Mouse (Mus musculus): Measurements from ENCODE around the gene Meis2.

Gene Meis2

DNA sequence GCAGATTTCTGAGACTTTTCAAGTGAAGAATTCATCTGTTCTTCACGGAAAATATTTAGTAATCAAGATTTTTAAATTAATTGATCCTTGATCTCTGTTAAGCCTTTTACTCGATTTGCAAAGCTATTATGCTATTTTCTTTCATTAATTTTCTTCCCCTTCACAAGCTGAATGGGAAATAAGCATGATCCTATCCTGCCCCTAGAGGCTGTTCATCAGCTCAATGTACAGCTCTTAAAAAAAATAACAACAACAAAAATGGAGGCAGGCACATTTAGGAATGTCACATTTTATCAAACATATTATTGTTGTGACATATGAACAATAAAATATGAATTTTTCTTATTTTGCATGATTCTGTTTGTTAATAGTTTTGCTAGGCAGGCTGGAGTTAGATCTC, 103.5 kb downstream of the Meis2 start:
- no peak for DNase-seq (ENCODE audit: inconsistent age in 2 of 2, low spot score in 1 of 2)

DNA sequence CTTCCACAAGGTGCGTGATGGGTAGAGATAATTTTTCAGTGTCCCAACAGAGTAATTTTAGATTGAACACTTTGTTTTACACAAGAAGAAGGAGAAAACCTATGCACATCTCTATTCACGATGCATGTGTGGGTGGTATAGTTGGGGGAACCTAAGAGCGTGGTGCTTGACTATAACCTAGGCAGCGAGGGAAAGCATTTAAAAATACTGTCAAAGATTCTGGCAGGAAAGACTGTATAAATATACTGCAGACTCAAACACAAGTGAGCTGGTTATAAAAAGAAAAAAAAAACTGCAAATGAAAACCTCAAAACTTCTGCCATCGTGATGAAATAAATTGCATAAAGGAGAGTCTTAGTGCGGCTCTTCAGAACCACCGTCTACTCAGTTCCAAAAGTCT, 105.0 kb downstream of the Meis2 start:
- no peak for DNase-seq (ENCODE audit: inconsistent age in 2 of 2, low spot score in 1 of 2)

DNA sequence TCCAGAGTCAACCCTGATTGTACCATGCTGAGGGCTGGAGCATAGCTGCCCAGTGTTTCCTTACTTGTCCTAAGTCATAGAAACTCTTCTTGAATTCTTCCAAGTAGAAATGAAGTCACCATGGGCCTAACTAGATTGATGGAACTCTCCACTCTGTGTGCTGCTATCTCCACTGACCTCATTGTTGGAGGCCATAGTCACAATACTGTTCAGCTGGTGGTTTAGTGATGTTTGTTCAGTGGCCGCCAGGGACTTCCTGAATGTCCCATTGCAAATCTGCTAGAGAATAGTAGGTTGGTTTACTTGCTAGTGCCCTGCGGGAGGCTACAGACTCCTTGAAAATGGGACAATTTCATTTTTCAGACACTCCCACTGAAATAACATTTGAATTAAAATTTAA, 108.9 kb downstream of the Meis2 start:
- DNase-seq (ENCODE audit: inconsistent age in 2 of 2, low spot score in 1 of 2): peak; percentile 43 to 79

DNA sequence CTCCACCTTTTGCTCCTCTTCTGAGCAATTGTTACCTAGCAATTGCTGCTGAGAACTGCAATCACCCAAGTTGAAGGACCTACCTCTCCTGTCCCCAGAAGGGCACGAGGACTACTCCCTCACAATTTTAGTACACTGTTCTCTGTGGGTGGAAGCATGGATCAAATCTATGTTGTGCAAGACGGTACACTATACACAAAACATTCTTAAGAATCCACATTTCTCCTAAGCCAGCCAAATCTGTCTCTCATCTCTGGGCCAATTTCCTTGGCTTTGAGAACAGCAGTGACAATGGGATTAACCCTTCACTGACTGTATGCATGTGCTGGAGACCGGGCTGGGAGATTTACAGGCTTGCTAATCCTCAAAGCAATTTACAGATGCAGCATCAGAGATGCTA, 115.0 kb downstream of the Meis2 start:
- peak in 1 of 2 experiments; percentile 54 for DNase-seq (ENCODE audit: inconsistent age in 2 of 2, low spot score in 1 of 2)

DNA sequence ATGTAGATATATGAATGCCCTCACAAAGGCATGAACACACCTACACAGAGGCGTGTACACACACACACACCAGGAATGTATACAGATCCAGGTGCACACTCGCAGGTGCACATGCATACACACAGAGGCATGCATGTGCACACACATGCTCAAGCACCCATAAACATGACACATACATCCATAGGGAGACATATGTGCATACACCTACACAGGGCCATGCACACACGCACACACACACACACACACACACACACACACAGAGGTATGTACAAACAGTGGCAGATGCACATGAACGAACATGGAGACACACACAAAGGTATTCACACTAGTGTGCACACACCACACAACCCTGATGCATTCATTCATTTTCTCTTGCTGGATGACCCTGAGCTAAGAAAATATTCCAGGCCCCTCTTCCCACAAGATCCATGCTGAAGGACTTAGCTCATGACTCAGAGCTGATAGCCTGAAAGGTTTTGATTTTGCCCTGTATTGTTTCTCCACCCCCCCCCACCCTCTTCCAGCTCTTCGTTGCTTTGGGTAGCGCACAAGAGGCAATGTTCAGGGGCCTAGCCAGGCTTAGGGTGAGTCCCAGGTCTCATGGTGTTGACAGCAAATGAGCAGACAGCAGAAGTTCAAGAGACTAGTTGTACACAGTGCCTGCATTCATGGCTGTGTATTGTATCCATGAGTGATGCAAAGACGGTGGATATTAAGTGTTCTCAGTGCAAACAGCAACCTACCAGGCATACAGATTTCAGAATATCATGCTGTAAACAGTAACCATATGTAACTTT, 116.8 kb downstream of the Meis2 start:
- DNase-seq (ENCODE audit: inconsistent age in 2 of 2, low spot score in 1 of 2): peak in 1 of 2 experiments; percentile 65

DNA sequence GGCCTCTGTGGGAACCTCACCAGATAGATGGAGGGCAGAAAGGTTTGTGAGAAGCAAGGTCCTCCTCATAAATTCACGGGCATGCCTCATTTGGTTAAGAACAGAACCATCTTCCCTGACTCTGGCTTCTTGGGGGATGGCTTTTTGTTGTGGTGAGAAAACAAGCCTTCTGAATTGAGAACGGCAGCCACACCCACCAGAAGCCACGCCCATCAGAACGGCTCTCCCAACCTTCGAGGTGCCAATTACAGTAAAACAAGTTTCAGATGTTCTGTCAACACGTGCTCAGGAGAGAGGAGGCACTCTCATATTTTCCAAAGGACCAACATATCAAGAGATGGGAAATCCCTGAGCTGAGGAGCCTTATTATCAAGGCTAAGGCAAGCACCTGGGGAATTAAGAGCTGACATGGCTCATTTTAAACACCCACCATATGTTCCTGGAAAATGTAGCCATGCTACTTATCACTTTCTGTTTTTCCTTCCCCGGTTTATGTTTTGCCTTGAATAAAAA, 117.9 kb downstream of the Meis2 start:
- DNase-seq (ENCODE audit: inconsistent age in 2 of 2, low spot score in 1 of 2): peak in 1 of 2 experiments; percentile 56

DNA sequence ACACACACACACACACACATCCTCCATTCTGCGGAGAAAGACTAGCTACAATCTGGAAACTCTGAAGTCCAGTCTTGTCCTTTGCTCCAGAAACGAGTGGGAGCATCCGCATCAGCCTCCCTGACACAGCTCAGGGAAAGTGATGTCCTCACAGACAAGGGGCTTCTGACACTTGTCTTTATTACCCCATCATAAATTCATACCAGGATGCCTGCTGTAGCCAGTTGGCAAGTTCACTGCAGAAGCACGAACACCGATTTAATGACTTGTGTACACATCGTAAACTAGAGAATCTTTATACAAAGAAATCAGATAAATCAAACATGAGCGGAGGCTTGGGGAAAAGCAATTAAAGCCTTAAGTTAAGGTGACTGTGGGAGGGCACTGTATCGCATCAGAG, 122.6 kb downstream of the Meis2 start:
- no peak for DNase-seq (ENCODE audit: inconsistent age in 2 of 2, low spot score in 1 of 2)

DNA sequence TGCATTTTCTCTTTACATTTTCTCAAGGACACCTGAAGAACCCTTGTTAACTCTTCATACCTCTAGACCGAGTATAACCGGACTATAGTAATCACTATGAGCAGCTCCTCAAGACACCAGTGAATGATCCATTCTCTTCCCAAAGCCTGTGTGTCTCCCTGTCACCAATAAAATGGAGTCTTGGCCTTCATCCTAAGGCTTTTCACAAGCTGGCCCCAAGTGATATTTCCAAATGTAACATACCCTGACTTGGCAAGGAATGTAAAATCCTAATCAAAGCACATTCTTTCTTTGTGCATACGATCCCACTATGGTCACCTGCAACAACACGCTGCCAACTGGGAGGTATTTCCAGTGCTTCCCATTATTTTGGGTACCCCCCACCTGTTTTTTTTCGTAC, 125.8 kb downstream of the Meis2 start:
- DNase-seq (ENCODE audit: inconsistent age in 2 of 2, low spot score in 1 of 2): no peak

DNA sequence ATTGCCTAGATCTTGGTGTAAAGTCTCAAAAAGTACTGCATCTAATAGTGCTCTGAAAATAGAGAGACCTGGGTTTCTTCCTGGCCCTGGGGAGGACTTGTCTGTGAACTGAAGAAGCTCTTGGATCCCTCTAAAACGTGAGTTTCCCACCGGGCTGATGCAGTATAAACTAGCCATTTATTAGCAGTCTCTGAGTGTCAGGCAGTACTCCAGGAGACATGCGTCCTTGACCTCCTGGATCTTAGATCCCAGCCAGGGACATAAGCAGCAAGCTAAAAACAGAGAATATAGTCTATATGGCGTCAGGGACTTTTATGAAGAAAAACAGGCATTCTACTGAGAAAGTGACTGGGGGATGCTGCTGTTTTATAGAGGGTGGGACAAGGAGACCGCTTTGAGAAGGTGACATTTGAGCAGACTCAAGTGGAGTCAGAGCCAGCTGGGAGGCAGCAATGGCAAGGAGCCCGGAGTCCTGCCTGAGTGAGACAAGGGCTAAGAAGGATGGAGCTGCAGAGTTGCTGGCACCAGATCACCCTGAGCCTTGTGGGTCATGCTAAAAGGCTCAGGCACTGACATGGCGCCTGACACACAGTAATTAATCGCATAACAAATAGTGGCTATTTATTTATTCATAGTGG, 126.6 kb downstream of the Meis2 start:
- peak; percentile 81 to 94 for DNase-seq (ENCODE audit: inconsistent age in 2 of 2, low spot score in 1 of 2)

DNA sequence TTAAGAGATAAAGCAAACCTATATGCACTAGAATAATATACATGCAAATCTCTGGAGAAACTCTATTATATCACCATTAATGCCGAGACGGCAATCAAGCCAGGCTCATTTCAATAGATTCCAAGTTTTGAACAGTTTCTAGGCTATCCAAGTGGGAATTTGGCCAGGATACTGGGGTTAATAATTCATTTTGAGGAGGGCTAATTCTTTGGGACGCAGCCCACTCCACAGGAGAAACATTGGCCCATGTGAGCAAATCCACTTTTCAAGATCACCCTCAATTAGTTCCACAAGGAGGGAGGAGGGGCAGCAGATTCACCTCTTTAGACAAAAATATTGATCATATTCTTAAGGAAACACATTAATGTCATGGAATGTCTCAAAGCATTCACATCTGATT, 127.3 kb downstream of the Meis2 start:
- no peak for DNase-seq (ENCODE audit: inconsistent age in 2 of 2, low spot score in 1 of 2)

DNA sequence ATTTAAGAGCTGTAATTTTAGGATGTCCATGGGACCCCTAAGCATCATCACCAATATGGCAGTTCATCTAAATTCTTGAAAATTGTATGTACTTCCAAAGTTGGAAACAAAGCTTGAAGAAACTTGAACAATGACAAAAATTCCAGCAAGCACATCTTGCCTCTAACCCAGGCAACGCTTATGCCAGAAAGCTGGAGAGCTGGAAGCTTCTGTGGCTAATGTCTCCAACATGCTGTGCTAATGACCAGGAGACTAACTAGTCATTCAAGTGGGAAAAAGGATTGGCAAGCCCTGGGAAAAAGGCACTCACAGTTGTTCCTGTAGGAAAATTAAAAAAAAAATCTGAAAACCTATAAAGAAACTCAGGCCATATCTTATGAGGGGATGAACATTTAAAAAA, 127.7 kb downstream of the Meis2 start:
- DNase-seq (ENCODE audit: inconsistent age in 2 of 2, low spot score in 1 of 2): no peak

DNA sequence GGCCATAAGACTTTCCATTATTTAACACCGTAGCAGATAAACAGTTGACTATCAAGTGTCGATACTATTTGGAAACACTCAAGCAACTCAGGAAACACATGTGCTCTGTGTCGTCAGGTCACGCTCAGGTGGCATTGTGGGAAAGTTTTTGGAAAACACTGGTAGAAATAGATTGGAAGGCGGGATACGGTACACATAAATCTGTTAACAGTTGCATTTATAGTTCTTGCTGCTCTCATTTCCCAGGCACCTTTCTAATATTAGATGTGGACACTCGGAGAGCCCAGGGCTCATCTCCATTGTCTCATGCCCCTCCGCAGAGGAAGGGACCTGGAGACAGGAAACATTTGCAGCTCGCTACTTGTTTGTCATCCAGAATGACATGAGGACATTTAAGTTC, 128.9 kb downstream of the Meis2 start:
- DNase-seq (ENCODE audit: inconsistent age in 2 of 2, low spot score in 1 of 2): no peak

DNA sequence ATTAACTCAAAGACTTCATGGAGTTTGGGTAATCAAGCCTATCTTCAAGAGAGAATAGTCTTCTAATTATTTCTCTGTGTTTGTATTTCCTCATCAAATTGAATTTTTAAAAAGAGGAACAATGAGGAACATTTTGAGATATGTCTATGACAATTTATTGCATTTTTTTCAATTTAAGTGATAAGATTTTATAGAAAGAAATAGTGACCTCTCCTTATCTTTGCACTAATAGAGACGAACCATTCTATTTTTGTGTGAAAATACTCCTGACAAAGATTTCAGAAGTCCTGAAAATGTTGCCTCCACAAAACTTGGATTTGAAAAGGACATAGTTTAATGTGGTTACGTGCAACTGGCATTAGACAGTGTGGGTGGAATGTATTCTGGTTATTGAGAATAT, 131.3 kb downstream of the Meis2 start:
- DNase-seq (ENCODE audit: inconsistent age in 2 of 2, low spot score in 1 of 2): no peak

DNA sequence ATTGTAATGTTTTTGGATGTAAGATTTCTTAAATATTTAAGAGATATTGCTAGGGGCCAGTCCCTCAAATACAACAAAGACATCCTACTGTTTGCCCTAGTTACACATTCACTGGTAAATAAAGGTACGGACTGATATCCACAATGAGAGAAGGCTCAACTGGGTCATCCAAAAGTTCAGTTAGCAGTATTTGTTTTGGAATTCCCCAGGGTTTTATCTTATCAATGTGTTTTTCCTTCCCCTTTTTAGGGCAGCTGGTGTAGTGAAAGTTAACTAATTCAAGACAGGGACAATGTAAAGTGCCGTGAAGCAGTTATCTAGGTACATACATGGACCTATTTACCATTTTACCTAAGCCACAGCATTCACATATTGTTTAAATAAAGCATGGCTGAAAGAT, 132.4 kb downstream of the Meis2 start:
- DNase-seq (ENCODE audit: inconsistent age in 2 of 2, low spot score in 1 of 2): no peak

DNA sequence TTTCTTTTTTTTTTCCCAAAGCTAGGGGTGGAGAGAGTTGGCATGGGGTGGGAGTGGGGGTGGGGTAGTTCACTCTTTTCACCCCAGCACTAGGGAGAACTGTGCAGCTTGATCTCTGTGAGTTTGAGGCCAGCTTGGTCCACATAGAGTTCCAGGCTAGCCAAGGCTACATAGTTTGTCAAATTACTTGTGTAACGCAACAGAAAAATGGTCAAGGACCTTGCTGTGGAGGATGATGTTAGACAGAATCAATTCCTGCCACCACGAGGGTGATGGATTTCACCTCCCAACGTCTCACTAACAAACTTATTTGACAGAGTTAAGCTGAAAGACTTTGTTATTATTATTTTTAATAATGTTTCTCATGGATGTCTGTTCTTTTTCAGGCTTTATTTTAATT, 139.9 kb downstream of the Meis2 start:
- peak in 1 of 2 experiments; percentile 66 for DNase-seq (ENCODE audit: inconsistent age in 2 of 2, low spot score in 1 of 2)

DNA sequence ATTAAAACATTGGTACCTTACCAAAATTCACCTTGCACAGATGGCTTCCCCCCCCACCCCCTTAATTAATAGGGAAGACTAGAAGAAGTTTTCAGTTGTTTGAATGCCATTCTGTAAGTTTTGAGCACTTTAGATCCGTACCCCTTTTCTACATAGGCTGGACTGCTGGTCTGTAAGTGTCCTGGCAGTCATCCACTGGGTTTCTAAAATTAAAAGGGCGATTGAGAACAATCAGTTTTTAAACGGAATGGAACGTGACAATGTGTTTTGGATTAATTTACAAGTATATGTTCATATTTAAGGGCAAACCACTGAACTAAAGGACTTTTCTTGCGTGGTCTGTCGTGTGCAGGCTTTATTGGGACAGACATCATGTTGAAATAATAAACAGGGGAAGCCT, 141.2 kb downstream of the Meis2 start:
- DNase-seq (ENCODE audit: inconsistent age in 2 of 2, low spot score in 1 of 2): no peak

DNA sequence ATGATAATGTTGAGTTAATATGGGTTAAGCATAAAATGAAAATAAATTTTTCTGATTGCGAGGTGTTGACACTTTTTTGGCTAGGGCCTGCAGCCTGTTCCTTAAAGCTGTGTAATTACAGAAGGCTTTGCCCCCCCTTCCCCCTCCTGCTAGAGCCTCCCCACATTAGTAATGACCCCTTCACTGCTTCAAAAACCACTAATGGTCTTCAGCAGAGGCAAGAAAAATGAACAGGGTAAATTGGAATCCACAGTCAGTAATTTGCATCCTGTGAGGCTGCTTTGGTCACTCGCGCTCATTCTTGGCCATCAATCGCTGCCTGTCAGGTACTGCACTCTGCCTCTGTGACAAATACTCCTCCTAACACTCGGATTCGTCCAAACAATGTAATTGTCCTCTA, 142.4 kb downstream of the Meis2 start:
- peak in 1 of 2 experiments; percentile 62 for DNase-seq (ENCODE audit: inconsistent age in 2 of 2, low spot score in 1 of 2)

DNA sequence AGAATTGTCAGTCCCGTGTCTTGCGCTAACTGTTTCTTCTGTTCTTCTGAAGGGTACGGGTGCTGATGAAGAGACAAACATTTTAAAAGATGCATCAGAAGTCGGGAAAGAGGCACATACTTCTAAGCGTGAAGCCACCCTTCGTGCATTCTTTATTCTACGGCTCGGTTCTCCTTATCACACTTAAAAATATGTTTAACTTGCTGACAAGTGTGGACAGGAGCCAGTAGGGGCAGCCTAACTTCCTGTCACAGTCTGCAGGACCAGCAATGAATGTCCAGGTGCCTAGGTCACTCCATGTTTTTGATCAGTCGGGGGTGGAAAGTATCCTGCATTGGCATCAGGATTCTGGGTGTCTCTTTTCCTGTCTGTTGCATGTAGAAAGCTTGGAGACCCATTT, 144.0 kb downstream of the Meis2 start:
- DNase-seq (ENCODE audit: inconsistent age in 2 of 2, low spot score in 1 of 2): peak in 1 of 2 experiments; percentile 54

DNA sequence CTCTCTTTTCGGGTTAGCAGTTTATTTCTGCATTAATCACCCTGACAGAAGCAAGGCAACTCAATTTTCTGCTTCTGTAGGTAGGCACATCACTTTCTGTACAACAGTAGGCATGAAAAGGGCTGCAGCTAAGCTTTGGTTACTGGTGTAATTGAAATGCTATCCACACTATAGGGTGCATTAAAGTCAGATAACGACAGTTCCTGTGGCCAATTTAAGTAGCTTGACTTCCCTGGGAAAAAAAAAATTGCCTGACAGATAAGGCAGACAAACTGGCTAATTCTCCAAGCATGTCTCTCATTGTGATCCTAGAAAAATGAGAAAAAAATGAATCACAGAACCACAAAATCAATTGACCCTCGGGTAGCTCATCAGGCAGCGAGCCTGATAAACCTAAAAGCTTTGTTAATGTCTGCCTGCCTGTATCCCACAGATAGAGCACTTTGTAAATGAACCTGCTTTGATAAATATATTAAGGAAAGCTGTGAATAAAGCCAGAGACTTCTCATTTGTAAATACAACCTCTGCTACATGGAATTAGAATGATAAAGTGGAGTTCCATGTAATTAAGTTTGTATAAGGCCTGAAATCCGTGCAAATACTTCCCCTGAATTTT, 145.2 kb downstream of the Meis2 start:
- no peak for DNase-seq (ENCODE audit: inconsistent age in 2 of 2, low spot score in 1 of 2)

DNA sequence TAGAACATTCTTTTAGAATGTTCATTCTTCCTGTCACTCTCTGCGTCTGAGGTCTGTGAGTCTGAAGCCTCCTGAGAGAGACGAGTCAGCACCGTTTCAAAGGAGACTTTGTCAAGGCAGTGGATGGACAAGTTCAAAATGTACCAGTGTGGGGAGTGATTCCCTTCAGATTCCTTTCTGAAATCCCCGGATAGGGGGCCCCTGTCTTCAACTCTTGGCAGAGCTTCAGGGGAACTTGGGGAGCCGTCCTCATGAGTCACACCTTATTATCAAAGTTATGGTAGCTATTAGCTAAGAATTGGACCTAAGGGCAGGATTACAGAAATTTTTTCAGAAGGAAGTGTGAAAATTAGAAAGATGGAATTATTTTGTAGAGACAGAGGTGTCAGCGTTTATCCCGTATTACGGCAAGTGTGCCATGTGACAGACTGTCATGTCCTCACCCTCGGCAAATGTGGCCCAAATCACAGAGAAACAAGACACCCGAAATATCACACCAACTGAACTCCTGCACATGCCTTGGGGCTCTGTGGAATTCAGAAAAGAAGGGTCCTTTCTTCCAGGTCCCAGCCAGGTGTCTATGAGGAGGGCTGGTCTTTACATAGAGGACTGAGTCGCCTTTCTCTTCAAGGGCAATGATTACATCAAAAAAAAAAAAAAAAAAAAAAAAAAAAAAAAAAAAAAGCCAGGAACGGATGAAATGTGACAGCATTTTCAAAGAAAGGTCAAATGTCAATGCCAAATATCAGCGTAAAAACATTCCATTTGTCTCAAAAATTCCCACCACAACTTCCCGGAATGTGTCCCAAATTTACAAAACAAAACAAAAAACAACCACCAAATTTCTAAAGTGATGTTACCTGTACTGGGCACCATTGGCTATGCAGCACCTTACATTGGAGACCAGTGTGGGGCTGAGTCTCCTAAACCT, 146.2 kb downstream of the Meis2 start:
- peak; percentile 54 to 75 for DNase-seq (ENCODE audit: inconsistent age in 2 of 2, low spot score in 1 of 2)

DNA sequence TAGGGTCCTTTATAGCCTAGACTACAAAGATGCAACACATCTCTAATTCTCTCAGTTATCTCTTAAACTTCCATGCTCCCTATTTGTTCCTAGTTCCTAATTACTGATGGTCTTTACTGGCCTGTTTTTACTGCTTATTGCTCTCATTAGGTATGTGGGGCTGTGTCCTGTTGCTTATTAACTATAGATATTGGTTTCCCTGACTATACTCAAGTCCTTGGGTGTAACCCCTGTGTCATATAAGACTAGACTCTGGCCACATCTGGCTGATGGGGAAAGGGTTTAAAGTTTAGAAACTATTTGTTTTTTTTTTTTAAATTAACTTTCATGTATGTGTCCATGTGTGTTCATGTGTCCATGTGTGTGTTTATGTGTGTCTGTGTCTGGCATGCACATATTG, 147.1 kb downstream of the Meis2 start:
- no peak for DNase-seq (ENCODE audit: inconsistent age in 2 of 2, low spot score in 1 of 2)
